Mouse (Mus musculus) heart, embryonic 11.5 days (tissue): ENCODE data around the gene Haghl. TPM values are rescaled to one million over a fixed set of nuclear protein-coding genes. Genes with fewer than 3 reads are reported as not detected.

Source experiments
- ATAC-seq: fragments of 200-750 bp; cut with Nextera tagmentation; replicated peaks from 2 replicates; pipeline ENCODE4 v1.8.0; 2017; ENCODE audit warnings: moderate library complexity; ENCODE audit not compliant: insufficient number of reproducible peaks, low FRiP score, low TSS enrichment
- H3K27ac ChIP-seq: fragments of 300-500 bp; sonication (generic); 2 replicates; pipeline ENCODE4 v1.5.1; 2014; ENCODE audit warnings: mild to moderate bottlenecking, low read depth, low read length
- H3K27me3 ChIP-seq: fragments of 300-500 bp; sonication (generic); 2 replicates; pipeline ENCODE4 v1.6.1; 2014; ENCODE audit warnings: mild to moderate bottlenecking, low read length, mixed read lengths; ENCODE audit not compliant: control insufficient read depth, insufficient read depth
- H3K36me3 ChIP-seq: fragments of 300-500 bp; sonication (generic); 2 replicates; pipeline ENCODE4 v1.6.1; 2014; ENCODE audit warnings: mild to moderate bottlenecking, low read length, moderate library complexity, mixed read lengths; ENCODE audit not compliant: control insufficient read depth, insufficient read depth
- H3K4me1 ChIP-seq: fragments of 300-500 bp; sonication (generic); 2 replicates; pipeline ENCODE4 v1.6.1; 2014; ENCODE audit warnings: low read length; ENCODE audit not compliant: control insufficient read depth, insufficient read depth
- H3K4me2 ChIP-seq: fragments of 300-500 bp; sonication (generic); 2 replicates; pipeline ENCODE4 v1.6.1; 2014; ENCODE audit warnings: mild to moderate bottlenecking, moderate library complexity
- H3K4me3 ChIP-seq: fragments of 300-500 bp; sonication (generic); 2 replicates; pipeline ENCODE4 v1.5.1; 2014; ENCODE audit warnings: low read depth, low read length
- H3K9ac ChIP-seq: fragments of 300-500 bp; sonication (generic); 2 replicates; pipeline ENCODE4 v1.6.1; 2014; ENCODE audit warnings: mild to moderate bottlenecking, low read depth, low read length, moderate library complexity
- H3K9me3 ChIP-seq: fragments of 300-500 bp; sonication (generic); replicated peaks from 2 replicates; pipeline ENCODE4 v1.6.1; 2016; ENCODE audit warnings: low read length; ENCODE audit not compliant: control insufficient read depth
- WGBS: fragments of 180-500 bp; shearing (Covaris S2); extraction: QIAGEN DNeasy Blood & Tissue Kit; methylation state at CpG from one replicate; pipeline ENCODE4 v1.1.7; 2014; ENCODE audit not compliant: insufficient replicate concordance; 5-methylcytosine and 5-hydroxymethylcytosine counted together
- polyA plus RNA-seq: library from polyadenylated mRNA; unstranded; fragments of >200 nt; fragmentation: Nextera tagmentation; extraction: Ambion mirVana; gene quantifications from 2 replicates; pipeline ENCODE4 v1.2.1, GENCODE M21; 2014

Haghl gene
- polyA plus RNA-seq, 1 experiment from 2014 or later = 52.3 TPM

GRCm38 (mm10) chr17:25762591-25762990 is 22.9 kb downstream of the Haghl start:
- no peaks in the 10 kb centered on the region for H3K9me3 ChIP-seq
- H3K4me2 ChIP-seq = no peak overlapping the region
- ATAC-seq = no peak
- H3K4me3 ChIP-seq = no peak overlapping the region
- no peak overlapping the region for H3K27ac ChIP-seq
- H3K27me3 ChIP-seq = peaks cover 2% of the 10 kb centered on the region; the same call in 1 of the 2 replicates
- H3K9ac ChIP-seq = no peak overlapping the region
- 35% methylated on average over 3 of the region's 3 CpGs for WGBS
- H3K36me3 ChIP-seq = no peaks in the 10 kb centered on the region
- H3K4me1 ChIP-seq = no peaks in the 10 kb centered on the region

- 43% methylated on average over 4 of the region's 4 CpGs for WGBS
Measured at GRCm38 (mm10) chr17:25761561-25761970, 23.9 kb downstream of the Haghl start.

GRCm38 (mm10) chr17:25760148-25760547 is 25.3 kb downstream of the Haghl start:
- Histone ChIP-seq H3K36me3 (no peaks in the 10 kb centered on the region), H3K27me3 (no peaks in the 10 kb centered on the region), H3K4me3 (no peak overlapping the region), H3K9ac (no peak overlapping the region), H3K9me3 (no peaks in the 10 kb centered on the region), H3K4me2 (no peak overlapping the region), H3K27ac (no peak overlapping the region), H3K4me1 (peaks cover 4% of the 10 kb centered on the region; the same call in 1 of the 2 replicates)
- WGBS = 64% methylated on average over 8 of the region's 8 CpGs
- ATAC-seq = no peak

More at GRCm38 (mm10) chr17:25761561-25761970, 23.9 kb downstream of the Haghl start:
- no peak overlapping the region for H3K27ac ChIP-seq
- no peak overlapping the region for H3K9ac ChIP-seq
- H3K4me1 ChIP-seq = no peaks in the 10 kb centered on the region
- H3K4me3 ChIP-seq = no peak overlapping the region
- no peaks in the 10 kb centered on the region for H3K36me3 ChIP-seq
- H3K4me2 ChIP-seq = no peak overlapping the region
- H3K27me3 ChIP-seq = peaks cover 2% of the 10 kb centered on the region; the same call in 1 of the 2 replicates
- ATAC-seq = no peak
- no peaks in the 10 kb centered on the region for H3K9me3 ChIP-seq

- H3K9ac ChIP-seq = no peak overlapping the region
- H3K9me3 ChIP-seq = no peaks in the 10 kb centered on the region
- WGBS = 57% methylated on average over 3 of the region's 3 CpGs
- ATAC-seq = no peak
- H3K27ac ChIP-seq = no peak overlapping the region
- H3K4me2 ChIP-seq = no peak overlapping the region
- no peaks in the 10 kb centered on the region for H3K27me3 ChIP-seq
- no peak overlapping the region for H3K4me3 ChIP-seq
- H3K36me3 ChIP-seq = no peaks in the 10 kb centered on the region
- H3K4me1 ChIP-seq = peaks cover 4% of the 10 kb centered on the region; the same call in 1 of the 2 replicates
Measured at GRCm38 (mm10) chr17:25757691-25758090, 27.8 kb downstream of the Haghl start.

- H3K9me3 ChIP-seq = no peaks in the 10 kb centered on the region
- H3K27ac ChIP-seq = no peak overlapping the region
- ATAC-seq = no peak; the same call in 1 of the 2 replicates
Measured at GRCm38 (mm10) chr17:25756378-25757242, 28.9 kb downstream of the Haghl start.

GRCm38 (mm10) chr17:25755627-25756377 is 29.7 kb downstream of the Haghl start:
- Histone ChIP-seq H3K4me2 (no peak overlapping the region), H3K4me3 (no peak overlapping the region), H3K4me1 (peaks cover 10% of the 10 kb centered on the region), H3K27ac (no peak overlapping the region), H3K27me3 (no peaks in the 10 kb centered on the region), H3K9me3 (no peaks in the 10 kb centered on the region), H3K36me3 (no peaks in the 10 kb centered on the region), H3K9ac (no peak overlapping the region)
- ATAC-seq = 0 out of 2 replicates have a peak, but pooled peaks have one; percentile 27
- 28% methylated on average over 4 of the region's 4 CpGs for WGBS

More at GRCm38 (mm10) chr17:25756378-25757242, 28.9 kb downstream of the Haghl start:
- 61% methylated on average over 9 of the region's 9 CpGs for WGBS
- H3K4me1 ChIP-seq = peaks cover 5% of the 10 kb centered on the region
- no peaks in the 10 kb centered on the region for H3K36me3 ChIP-seq
- no peaks in the 10 kb centered on the region for H3K27me3 ChIP-seq
- H3K9ac ChIP-seq = no peak overlapping the region
- H3K4me2 ChIP-seq = no peak overlapping the region
- H3K4me3 ChIP-seq = no peak overlapping the region

GRCm38 (mm10) chr17:25755086-25755485 is 30.4 kb downstream of the Haghl start:
- Histone ChIP-seq H3K4me2 (no peak overlapping the region), H3K4me1 (peaks cover 10% of the 10 kb centered on the region), H3K9me3 (no peaks in the 10 kb centered on the region), H3K4me3 (no peak overlapping the region), H3K36me3 (no peaks in the 10 kb centered on the region), H3K27ac (no peak overlapping the region), H3K27me3 (no peaks in the 10 kb centered on the region), H3K9ac (no peak overlapping the region)
- no peak for ATAC-seq
- 76% methylated on average over 4 of the region's 4 CpGs for WGBS

GRCm38 (mm10) chr17:25754241-25754640 is 31.2 kb downstream of the Haghl start, which contains the start of gene Msln:
TSS of gene Msln (minus strand) at chr17:25754378.
- WGBS = 83% methylated on average over 9 of the region's 9 CpGs
- ATAC-seq = no peak
- no peaks in the 10 kb centered on the region for H3K36me3 ChIP-seq
- H3K9me3 ChIP-seq = no peaks in the 10 kb centered on the region
- no peaks in the 10 kb centered on the region for H3K27me3 ChIP-seq
- H3K4me1 ChIP-seq = peaks cover 10% of the 10 kb centered on the region
- no peak within 1 kb of the TSS for H3K27ac ChIP-seq
- H3K9ac ChIP-seq = no peak within 1 kb of the TSS
- no peak within 1 kb of the TSS for H3K4me2 ChIP-seq
- no peak within 1 kb of the TSS for H3K4me3 ChIP-seq
